Mouse (Mus musculus) kidney, adult 8-10 months (tissue): Measurements from ENCODE around the gene Npy4r.
A peak's percentile ranks its signal among the peaks of the same experiment; 100 is the strongest.

ENCODE experiments used
- DNase-seq, 2 experiments: peaks; one replicate each; pipeline ENCODE4 v3.0.0; 2022

Gene Npy4r

DNA sequence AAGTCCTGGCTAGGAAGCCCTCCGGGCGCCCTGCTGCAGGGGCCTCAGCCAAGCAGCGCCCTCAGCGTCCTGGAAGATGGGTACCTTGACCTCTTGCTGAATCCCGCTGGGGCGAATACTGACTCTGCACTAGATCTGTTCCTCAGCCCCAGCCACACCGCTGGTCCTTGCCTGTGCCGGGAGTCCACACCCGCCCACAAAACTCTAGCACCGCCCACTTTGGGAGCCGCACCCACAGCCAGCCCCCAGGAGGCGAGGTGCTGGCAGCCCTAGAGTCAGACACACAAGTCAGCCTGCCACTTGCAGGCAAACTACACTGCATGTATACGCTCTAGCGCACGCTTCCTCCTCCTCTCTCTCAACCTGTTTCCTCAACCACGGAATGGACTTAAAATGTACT lies at the start of gene Npy4r:
Npy4r (minus strand) TSS at position 148 of the 400 bp plus-strand sequence.
- DNase-seq, result peak; percentile 55

DNA sequence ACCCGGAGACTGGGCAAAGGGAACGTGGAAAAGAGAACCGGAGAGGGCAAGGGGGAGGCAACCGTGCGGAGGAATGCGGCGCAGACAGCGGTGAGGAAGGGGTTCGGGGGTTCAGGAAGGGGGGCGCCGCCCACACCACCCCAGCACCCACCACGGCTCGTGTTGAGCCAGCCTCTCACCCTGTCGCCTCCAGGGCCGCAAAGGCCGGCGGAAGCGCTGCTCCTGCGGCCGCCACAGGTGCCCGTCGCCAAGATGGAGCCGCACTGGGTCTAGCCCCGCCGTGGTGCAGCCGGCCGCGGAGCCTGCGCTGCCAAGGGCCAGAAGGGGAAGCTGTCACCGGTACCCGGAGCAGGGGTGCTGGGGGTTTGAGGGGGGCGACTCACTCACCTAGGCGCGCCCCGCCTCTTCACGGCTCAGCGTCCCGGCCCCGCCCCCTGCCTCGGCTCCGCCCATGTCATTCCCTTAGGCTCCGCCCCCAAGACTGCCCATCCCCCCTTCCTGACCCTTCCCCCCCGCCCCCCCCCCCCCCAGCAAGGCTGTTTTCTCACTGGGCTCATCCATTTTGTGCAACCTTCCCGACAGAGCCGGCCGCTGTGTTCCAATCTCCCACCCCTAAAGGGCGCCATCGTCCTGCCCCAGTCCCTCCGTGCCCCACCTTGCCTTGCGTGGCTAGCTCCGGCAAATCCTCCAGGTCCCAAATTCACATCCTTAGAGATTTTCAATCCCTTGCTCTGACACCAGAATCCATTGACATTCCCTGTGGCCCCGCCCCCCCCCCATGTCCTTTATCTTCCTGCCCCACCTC lies 49.1 kb upstream of the Npy4r start, which contains the start of gene Gprin2:
Gprin2 (minus strand) TSS at position 423 of the 805 bp plus-strand sequence.
- peak in 1 of 2 experiments; percentile 15 for DNase-seq

DNA sequence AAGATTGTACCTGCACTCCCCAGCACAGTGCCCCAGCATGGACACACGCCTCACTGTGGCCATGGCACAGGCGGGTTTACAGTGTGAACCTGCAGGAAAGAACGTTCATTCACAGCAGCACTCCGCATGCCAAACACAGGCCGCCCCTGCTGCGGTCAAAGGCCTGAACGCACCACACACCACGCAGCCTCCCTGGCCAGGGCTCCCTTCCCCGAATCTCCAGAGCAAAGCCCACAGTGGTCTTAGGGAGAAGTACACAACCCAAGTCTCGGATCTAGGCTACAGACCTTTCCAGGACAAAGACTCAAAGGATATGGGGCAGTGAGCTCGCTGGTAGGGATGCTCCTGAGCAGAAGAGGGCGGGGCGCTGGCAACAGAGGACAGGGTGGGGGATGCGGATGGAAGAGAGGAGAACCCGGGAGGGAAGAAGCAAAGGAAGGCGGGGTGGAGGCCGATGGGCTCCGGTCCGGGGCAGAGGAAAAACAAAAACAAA lies 48.5 kb upstream of the Npy4r start:
- peak in 1 of 2 experiments; percentile 13 for DNase-seq

- DNase-seq, result peak in 1 of 2 experiments; percentile 15
These were observed 44.4 kb upstream of the Npy4r start for GRCm38 (mm10) chr14:34196706-34197105.

DNA sequence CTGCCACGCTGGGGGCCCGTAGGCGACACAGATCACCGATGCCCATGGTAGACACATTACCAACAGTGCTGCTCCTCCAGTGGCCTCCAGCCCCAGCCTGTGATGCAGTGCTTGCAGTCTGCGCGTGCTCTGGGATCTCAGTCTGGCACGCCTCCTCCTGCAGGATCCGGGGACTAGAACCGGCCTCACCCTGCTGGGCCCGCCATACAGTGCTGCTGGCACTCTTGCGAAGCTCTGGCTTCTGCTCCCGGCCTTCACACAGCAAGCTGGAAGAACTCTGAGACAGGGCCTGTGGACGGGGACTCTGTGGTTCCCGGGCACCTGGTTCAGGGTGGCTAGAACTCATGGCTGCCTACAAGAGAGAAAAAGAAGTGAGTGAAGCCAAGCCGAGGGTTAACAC lies 43.2 kb upstream of the Npy4r start:
- no peak for DNase-seq

GRCm38 (mm10) chr14:34193879-34194278 lies 41.6 kb upstream of the Npy4r start:
- no peak for DNase-seq

GRCm38 (mm10) chr14:34190361-34190760 lies 38.1 kb upstream of the Npy4r start:
- DNase-seq, result no peak

DNA sequence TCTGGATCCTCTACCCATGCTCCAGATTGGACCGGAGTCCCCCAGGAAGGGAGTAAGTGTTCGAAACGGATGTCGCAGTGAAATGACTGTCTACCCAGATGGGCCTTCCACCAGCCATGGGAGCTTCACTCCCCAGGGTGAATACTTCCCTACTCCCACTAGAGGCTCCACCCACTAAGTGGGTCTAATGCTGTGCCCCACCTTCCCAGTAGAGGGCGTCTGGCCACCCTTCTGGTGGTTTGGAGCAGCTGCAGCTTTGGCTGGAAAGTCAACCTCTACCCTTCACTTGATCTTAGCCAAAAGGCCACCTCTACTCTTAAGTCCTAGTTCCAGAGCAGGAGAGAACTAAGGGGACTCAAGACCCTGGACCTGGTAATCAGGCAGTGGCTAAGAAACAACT lies 36.3 kb upstream of the Npy4r start:
- DNase-seq, result peak; percentile 41 to 78

GRCm38 (mm10) chr14:34183101-34183500 lies 30.8 kb upstream of the Npy4r start:
- DNase-seq, result peak; percentile 25 to 30

DNA sequence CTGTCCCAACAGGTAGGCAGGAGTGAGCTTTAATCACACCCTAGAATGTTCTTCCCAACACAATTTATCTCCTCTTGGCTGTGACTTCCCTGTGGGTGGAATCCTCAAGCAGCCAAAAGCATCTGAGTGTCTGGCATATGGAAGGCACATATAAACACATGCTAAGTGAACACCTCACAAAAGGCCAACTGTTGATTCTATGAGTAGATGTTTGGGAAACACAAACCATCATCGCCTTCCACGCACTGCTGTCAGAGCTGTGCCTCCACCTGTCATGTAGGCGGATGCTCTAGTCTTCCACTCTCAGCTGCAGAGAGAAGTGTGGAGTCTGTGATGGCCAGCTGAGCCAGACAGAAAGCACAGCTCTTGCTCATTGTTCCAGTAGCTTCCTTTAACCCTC lies 27.1 kb upstream of the Npy4r start:
- DNase-seq, result no peak

GRCm38 (mm10) chr14:34171107-34171506 lies 18.8 kb upstream of the Npy4r start:
- no peak for DNase-seq

DNA sequence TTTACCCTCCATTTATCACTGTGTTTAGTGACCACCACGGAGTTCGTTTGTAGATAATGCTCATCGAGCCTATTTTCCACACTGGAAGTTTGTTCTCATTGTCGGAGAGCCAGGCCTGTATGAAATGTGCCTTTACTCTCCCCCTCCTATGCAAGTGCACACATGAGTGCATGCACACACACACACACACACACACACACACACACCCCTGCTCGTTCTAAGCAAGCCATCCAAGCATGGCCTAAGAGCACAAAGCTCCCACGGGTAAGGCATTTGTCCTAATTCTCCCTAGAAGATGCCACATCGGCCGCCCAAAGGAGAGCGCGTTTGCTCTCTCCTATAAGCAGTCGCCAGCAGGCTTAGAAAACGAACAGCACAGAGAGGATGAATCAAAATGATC lies 3.5 kb upstream of the Npy4r start:
- no peak for DNase-seq

DNA sequence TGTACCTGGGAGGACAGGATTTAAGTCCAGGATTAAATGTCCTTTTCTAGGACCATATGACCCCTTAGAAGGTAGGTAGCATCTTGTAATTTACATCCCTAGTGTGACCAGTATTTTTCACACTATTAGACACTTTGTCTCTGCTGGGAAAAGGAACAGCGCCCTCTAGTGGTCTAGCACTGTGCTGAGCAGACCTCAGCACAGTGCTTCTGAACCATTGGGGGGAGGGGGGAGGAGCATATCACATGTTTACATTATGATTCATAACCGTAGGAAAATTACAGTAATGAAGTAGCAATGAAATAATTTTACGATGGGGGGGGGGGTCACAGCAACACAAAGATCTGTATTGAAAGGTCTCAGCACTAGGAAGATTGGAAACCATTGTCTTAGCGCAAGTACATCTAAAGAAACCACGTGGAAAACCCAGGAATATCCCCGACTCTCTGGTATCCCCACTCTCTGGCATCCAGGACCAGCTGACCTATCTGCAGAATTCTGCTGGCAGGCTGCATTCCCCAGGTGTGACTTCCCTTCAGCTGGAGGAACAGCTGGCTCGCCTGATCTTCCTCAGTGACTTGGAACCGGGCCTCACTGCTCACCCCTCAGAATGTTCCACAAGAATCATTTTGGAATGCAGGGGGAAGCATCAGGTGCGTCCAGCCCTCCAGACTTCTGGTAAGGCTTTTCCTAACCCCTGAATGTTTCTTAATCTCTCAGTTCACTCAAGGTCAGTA lies 2.5 kb upstream of the Npy4r start:
- DNase-seq, result peak; percentile 17 to 34

GRCm38 (mm10) chr14:34142915-34143314 lies 9.4 kb downstream of the Npy4r start:
- no peak for DNase-seq

DNA sequence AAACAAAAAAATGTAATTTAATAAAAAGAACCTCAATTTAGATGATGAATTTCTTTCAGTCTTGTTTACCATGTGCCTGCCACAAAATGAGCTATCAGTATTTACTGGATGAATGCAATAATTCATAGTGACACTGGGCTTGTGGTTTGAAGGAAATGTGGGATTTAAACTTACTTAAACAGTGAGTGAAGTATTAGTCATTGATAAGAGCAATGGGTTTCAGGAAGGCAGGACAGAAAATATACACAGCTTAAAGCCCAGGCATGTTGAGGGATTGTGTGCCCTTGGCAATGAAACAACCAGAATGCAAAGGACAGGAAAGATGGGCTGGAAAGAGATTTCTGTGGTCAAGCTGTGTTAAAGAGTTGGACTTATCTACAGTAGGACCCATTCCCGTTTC lies 10.0 kb downstream of the Npy4r start:
- no peak for DNase-seq

GRCm38 (mm10) chr14:34139671-34140664 lies 12.3 kb downstream of the Npy4r start:
- no peak for DNase-seq

DNA sequence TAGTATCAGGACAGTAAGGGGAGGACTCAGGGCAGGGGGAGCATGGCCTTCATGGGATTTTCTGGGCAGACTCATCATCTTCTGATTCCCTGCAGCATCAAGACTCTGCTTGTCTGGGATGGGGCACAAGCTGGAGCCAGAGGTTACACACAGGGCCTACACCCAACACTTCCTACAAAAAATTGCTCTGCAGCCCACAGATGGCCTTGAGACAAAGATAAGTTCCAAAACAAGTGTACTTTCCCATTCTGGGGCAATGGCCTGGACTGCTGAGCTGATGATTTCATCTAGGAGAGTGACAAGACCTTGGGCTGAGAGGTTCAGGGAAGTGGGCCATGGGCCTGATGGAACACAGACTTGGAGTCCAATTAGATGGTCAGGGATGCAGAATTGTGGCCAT lies 16.9 kb downstream of the Npy4r start:
- DNase-seq, result no peak

DNA sequence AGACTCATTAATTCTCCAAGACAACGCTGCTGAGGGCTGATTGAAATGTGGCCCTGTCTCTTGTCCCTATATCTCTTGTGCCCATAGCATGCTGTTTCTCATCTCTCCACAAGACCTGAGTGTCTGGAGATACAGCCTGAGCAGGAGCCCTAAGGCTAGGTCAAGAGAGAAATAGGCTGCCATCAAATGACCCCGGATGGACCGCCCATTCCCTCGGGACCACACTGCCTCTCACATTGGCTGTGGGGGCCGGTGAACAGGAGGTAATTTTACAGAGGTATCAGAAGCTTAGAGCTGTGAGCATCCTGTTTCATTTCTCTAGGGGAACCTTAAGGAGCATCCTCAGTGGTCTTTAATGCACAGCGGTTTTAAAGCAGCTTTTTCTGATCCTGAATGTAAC lies 21.1 kb downstream of the Npy4r start:
- DNase-seq, result no peak

- DNase-seq, result no peak
These were observed 30.6 kb downstream of the Npy4r start for GRCm38 (mm10) chr14:34121691-34122090.

DNA sequence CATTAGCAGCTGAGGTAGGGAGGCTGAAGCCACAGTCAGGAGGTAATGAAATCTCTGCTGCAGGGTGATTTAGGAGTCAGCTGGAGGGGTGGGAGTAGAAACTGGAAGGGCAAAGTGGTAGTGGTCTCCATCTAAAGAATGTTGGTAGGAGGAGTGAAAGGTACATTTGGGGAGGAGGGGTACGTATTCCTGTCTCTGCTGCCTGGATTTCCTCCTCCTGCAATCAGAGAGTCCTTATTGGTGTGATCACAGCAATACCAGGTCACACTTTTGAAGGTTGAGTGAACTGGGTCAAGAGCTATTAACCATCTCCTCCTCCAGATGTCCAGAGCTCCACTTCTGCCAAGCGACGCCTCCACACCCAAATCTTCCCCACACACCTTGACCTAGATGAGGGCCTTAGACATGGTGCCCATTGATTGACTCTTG lies 31.4 kb downstream of the Npy4r start:
- DNase-seq, result no peak

DNA sequence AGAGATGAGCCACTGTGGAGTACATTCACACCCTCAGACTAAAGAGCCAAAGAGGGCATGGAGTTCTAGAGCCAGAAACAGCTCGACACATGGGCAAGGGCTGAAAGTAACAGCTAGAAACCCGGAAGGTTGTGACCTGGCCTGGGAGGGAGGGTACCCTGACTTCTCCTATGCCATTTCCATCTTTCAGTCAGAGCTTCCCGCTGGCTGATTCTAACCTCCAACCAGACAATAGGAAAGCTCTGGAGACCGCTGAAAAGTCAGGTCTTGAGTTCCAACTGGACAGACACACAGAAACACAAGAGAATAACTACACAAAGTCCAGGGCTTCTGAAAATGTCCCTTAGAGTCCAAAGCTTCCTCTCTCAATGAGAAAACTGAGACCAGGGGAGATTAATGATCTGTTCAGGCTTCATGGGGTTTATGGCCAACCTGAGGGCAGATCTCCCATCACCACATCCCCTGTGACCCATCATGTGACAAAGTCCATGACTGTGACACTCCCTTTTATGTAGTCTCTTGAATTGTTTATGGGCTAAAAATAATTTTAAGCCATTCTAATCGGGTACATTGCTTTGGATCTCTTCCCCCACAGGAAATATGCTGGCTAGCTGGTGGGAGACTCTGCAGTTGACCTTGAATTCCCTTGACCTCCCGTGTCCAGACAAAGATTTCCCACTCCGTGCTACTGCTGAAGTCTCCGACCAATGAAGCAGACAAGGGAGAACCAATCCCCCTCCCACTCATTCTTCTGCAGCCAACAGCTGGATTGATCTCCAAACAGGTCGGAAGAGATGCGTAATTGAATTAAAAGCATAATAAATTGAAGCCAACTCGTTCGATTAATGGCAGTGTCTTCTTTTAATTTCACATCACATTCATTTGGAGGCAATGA lies 32.0 kb downstream of the Npy4r start:
- DNase-seq, result no peak
